Mouse (Mus musculus): ENCODE data around the gene Boc. TPM values are rescaled to one million over a fixed set of nuclear protein-coding genes. Genes with fewer than 3 reads are reported as not detected.
"Not testable (repeated sequence)": the region's sequence is repeated elsewhere in the genome, so short reads cannot be mapped to it uniquely, and the experiment has no call there.

Gene Boc
- polyA plus RNA-seq, 1 experiment = 1.3 TPM

DNA sequence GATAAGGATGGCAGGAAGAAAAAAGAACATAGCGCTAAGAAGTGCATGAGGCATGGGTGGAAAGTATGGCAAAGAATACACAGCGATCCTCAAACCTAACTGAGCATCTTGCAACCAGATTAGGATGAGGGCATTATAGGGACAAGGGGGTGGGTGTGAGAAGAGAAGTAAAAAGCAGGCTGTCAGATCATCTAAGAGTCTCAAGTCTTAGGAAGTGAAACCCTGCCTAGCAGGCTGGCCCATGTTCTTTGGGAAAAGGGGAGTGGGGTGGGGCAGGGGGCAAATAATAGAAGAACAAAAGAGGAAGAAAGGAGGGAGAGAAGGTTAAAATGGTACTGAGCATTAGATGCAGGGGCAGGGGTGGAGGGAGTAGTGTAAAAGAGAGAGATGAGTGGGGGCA is 99.9 kb downstream of the Boc start:
- no peaks in the 10 kb centered on the region for H3K36me3 ChIP-seq (ENCODE audit: control insufficient read depth, insufficient read depth, low read length, poor library complexity, severe bottlenecking)
- no peaks in the 10 kb centered on the region for H3K9me3 ChIP-seq (replicated peaks; ENCODE audit: control insufficient read depth, insufficient read depth, low read length, poor library complexity, severe bottlenecking)
- no peak overlapping the region for H3K9ac ChIP-seq (ENCODE audit: low read depth, poor library complexity, severe bottlenecking)
- H3K27me3 ChIP-seq (ENCODE audit: control insufficient read depth, insufficient read depth, low read length, poor library complexity, severe bottlenecking) = no peaks in the 10 kb centered on the region
- TF ChIP-seq EP300 (IDR thresholded peaks at IDR 0.05; ENCODE audit: insufficient read depth, low read depth, low read length) (no peak), CTCF (IDR thresholded peaks at IDR 0.05; ENCODE audit: low read depth, low read length) (no peak), POLR2A (IDR thresholded peaks at IDR 0.05; ENCODE audit: insufficient read depth, low read length) (no peak)
- no peak overlapping the region for H3K4me3 ChIP-seq (ENCODE audit: low read depth, low read length)
- no peak overlapping the region for H3K27ac ChIP-seq (ENCODE audit: insufficient read depth, low read length)
- H3K4me1 ChIP-seq (ENCODE audit: control insufficient read depth, insufficient read depth, low read length) = no peaks in the 10 kb centered on the region

DNA sequence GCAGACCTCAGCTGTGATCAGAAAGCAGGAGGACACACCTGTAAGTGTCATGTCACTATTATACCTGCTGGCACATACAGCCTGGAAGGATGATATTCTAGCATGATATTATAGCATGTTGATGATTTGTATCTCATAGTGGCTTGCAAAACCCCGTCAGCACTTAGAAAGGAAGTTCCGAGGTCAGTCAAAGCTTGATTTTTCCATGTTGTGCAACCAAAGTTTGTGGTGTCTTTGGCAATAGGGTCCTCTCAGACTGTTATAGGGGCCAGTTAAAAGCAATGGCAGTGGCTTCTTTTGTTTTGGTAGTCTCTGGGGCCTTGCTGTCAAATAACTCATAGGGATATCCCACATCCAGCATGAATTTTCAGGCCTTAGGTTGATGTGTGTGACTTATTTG is 100.8 kb downstream of the Boc start:
- TF ChIP-seq CTCF (IDR thresholded peaks at IDR 0.05; ENCODE audit: low read depth, low read length) = no peak
- TF ChIP-seq EP300 (IDR thresholded peaks at IDR 0.05; ENCODE audit: insufficient read depth, low read depth, low read length) = no peak
- no peak for TF ChIP-seq POLR2A (IDR thresholded peaks at IDR 0.05; ENCODE audit: insufficient read depth, low read length)
- H3K27me3 ChIP-seq (ENCODE audit: control insufficient read depth, insufficient read depth, low read length, poor library complexity, severe bottlenecking) = no peaks in the 10 kb centered on the region
- no peaks in the 10 kb centered on the region for H3K9me3 ChIP-seq (replicated peaks; ENCODE audit: control insufficient read depth, insufficient read depth, low read length, poor library complexity, severe bottlenecking)
- no peaks in the 10 kb centered on the region for H3K36me3 ChIP-seq (ENCODE audit: control insufficient read depth, insufficient read depth, low read length, poor library complexity, severe bottlenecking)
- no peaks in the 10 kb centered on the region for H3K4me1 ChIP-seq (ENCODE audit: control insufficient read depth, insufficient read depth, low read length)
- no peak overlapping the region for H3K4me3 ChIP-seq (ENCODE audit: low read depth, low read length)
- H3K9ac ChIP-seq (ENCODE audit: low read depth, poor library complexity, severe bottlenecking) = no peak overlapping the region
- H3K27ac ChIP-seq (ENCODE audit: insufficient read depth, low read length) = no peak overlapping the region

GRCm38 (mm10) chr16:44441913-44442312 is 116.8 kb downstream of the Boc start:
- H3K4me3 ChIP-seq (ENCODE audit: low read depth, low read length); H3K4me1 ChIP-seq (ENCODE audit: control insufficient read depth, insufficient read depth, low read length); H3K9ac ChIP-seq (ENCODE audit: low read depth, poor library complexity, severe bottlenecking); H3K9me3 ChIP-seq (replicated peaks; ENCODE audit: control insufficient read depth, insufficient read depth, low read length, poor library complexity, severe bottlenecking); H3K27me3 ChIP-seq (ENCODE audit: control insufficient read depth, insufficient read depth, low read length, poor library complexity, severe bottlenecking); H3K36me3 ChIP-seq (ENCODE audit: control insufficient read depth, insufficient read depth, low read length, poor library complexity, severe bottlenecking); H3K27ac ChIP-seq (ENCODE audit: insufficient read depth, low read length): not testable (repeated sequence)

- Histone ChIP-seq H3K4me3 (ENCODE audit: low read depth, low read length) (no peak overlapping the region), H3K4me1 (ENCODE audit: control insufficient read depth, insufficient read depth, low read length) (no peaks in the 10 kb centered on the region), H3K27ac (ENCODE audit: insufficient read depth, low read length) (no peak overlapping the region), H3K27me3 (ENCODE audit: control insufficient read depth, insufficient read depth, low read length, poor library complexity, severe bottlenecking) (no peaks in the 10 kb centered on the region), H3K9ac (ENCODE audit: low read depth, poor library complexity, severe bottlenecking) (no peak overlapping the region), H3K36me3 (ENCODE audit: control insufficient read depth, insufficient read depth, low read length, poor library complexity, severe bottlenecking) (no peaks in the 10 kb centered on the region), H3K9me3 (replicated peaks; ENCODE audit: control insufficient read depth, insufficient read depth, low read length, poor library complexity, severe bottlenecking) (no peaks in the 10 kb centered on the region)
- TF ChIP-seq POLR2A (IDR thresholded peaks at IDR 0.05; ENCODE audit: insufficient read depth, low read length) (no peak), CTCF (IDR thresholded peaks at IDR 0.05; ENCODE audit: low read depth, low read length) (peak; percentile 16)
These were observed 123.2 kb downstream of the Boc start for GRCm38 (mm10) chr16:44435481-44435880.

Other genes with a start within 250 kb of the Boc start
- not detected in 2 replicates for gene Sidt1, start 225.7 kb downstream of the Boc start, polyA plus RNA-seq (2011; ENCODE audit: insufficient read depth, insufficient read length, low read depth, missing spikeins)
- 56.9 and 60.9 TPM in 2 replicates for gene Spice1, start 211.8 kb downstream of the Boc start, polyA plus RNA-seq (2011; ENCODE audit: insufficient read depth, insufficient read length, low read depth, missing spikeins)
- gene Cfap44, start 164.1 kb downstream of the Boc start, polyA plus RNA-seq (2011; ENCODE audit: insufficient read depth, insufficient read length, low read depth, missing spikeins) = 2.7 and 4.0 TPM in 2 replicates
- gene Nepro, start 165.4 kb upstream of the Boc start, polyA plus RNA-seq (2011; ENCODE audit: insufficient read depth, insufficient read length, low read depth, missing spikeins) = 28.6 and 32.1 TPM in 2 replicates
- 15.3 and 17.3 TPM in 2 replicates for gene Gtpbp8, start 187.5 kb upstream of the Boc start, polyA plus RNA-seq (2011; ENCODE audit: insufficient read depth, insufficient read length, low read depth, missing spikeins)
- gene Cd200r1, start 206.8 kb upstream of the Boc start, polyA plus RNA-seq (2011; ENCODE audit: insufficient read depth, insufficient read length, low read depth, missing spikeins) = not detected in 2 replicates

All from ES-Bruce4 (cell line).